Mouse (Mus musculus): ENCODE data around the gene Bola2.
"Not testable (repeated sequence)": the region's sequence is repeated elsewhere in the genome, so short reads cannot be mapped to it uniquely, and the experiment has no call there.

Bola2 gene

GRCm38 (mm10) chr7:126708175-126708952 lies 13.2 kb downstream of the Bola2 start:
- DNase-seq (ENCODE audit: low spot score in 2 of 2): no peak

GRCm38 (mm10) chr7:126710266-126710665 lies 15.1 kb downstream of the Bola2 start:
- DNase-seq (ENCODE audit: low spot score in 2 of 2): no peak

DNA sequence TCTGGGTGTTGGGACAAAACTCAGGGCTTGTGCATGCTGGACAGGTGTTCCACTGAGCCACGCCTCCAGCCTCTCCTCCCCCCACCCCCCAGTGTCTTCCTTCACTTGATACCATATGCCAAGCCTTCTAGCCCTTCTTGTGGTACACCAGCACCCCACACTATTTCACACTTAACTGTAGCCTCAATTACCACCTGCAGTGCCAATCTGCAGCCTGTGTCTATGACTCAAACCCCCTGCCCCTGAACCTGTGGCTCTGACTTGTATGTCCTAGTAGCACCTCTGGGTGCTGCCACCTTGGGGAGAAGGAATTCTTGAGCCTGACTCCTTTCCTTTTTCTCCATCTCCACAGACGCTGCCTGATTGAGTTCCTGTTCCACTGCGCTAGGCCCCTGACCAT lies 16.7 kb downstream of the Bola2 start:
- no peak for DNase-seq (ENCODE audit: low spot score in 2 of 2)

DNA sequence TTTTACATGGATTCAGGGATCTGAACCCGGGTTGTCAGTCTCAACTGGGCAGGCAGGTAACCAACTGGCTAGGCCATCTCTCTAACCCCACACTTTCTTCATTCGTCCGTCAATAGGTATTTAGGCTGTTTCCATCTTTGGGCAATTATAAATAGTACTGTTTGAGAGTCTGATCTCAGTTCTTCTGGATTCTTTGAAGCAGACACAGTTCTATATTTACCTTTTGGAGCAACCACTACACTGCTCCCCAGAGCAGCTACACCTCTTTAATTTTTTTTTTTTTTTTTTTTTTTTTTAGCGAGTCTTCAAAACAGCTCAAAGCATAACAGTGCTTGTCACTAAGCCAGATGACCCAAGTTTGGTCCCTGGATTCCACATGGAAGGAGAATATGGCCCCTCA lies 20.5 kb downstream of the Bola2 start:
- DNase-seq (ENCODE audit: low spot score in 2 of 2): no peak

- DNase-seq (ENCODE audit: low spot score in 2 of 2): no peak
Measured at GRCm38 (mm10) chr7:126717566-126717965, 22.4 kb downstream of the Bola2 start.

DNA sequence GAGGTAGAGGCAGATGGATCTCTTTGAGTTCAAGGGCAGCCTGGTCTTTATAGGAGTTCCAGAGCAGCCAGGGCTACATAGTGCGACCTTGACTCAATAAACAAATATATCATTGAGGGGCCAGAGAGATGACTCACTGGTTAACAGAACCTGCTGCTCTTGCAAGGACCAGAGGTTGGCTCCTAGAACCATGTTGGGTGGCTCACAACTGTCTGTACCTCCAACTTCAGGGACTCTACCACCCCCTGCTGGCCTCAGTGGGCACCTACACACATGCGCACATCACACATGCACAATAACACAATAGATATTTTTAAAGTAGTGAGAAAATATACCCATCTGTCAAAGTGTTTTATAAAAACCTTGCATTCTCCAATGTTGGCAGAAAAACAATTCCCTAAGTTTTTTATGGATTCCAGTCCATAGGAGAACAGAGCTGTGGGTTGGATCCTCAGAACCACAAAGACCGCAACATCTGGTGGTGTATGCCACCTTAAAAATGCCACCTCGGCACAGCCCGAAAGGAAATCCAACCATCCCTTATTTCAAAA lies 23.7 kb downstream of the Bola2 start:
- DNase-seq (ENCODE audit: low spot score in 2 of 2): no peak

- DNase-seq (ENCODE audit: low spot score in 2 of 2): no peak
Measured at GRCm38 (mm10) chr7:126721635-126722034, 26.4 kb downstream of the Bola2 start.

DNA sequence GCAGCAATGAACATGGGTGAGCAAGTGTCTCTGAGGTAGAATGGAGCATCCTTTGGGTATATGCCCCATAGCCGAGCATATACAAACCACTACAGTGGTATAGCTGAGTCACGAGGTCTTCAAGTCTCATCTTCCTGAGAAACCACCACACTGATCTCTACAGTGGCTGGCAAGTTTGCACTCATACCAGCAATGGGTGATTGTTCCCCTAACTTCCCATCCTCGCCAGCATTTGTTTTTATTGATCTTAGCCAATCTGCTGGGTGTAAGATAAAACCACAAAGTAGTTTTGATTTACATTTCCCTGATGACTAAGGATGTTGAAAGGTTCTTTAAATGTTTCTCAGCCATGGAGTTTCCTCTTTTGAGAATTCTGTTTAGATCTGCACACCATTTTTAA lies 29.9 kb downstream of the Bola2 start:
- DNase-seq (ENCODE audit: low spot score in 2 of 2): no peak

GRCm38 (mm10) chr7:126725667-126726066 lies 30.5 kb downstream of the Bola2 start:
- no peak for DNase-seq (ENCODE audit: low spot score in 2 of 2)

- DNase-seq (ENCODE audit: low spot score in 2 of 2): not testable (repeated sequence)
Measured at GRCm38 (mm10) chr7:126730256-126730789, 35.1 kb downstream of the Bola2 start.

DNA sequence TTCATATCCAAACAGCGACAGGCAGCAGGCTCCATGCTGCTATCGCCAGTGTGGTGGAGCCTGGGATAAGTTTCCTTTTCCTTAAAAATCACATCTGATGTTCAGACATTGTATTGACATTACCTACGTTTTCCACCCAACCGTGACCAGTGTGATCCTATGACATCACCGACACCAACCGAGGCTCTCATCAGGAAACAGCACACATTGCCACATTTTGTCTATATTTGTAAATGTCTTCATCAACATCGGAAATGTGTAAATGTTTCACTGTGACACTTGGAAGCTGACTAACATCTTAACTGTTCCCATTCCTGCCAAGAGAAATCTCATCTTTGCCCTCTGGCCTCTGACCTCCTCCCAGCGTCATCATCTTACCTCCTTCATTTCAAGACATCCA lies 40.9 kb downstream of the Bola2 start:
- DNase-seq (ENCODE audit: low spot score in 2 of 2): no peak

DNA sequence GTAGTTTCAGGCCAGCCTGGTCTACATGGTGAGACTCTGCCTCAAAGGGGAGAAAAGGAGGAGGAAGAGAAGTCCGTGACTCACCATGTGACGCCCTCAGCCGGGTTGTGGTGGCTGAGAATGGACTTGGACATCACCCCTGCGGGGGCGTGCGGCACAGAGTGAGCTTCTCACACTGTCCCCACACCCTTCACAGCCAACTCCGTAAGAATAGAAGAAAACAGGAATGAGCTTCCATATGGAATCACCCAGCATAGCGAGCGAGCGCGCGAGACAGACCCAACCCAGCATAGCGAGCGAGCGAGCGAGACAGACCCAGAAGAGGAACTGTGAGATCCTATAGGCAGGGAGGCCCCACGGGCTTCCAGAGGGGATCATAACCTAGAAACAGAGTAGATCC lies 44.4 kb downstream of the Bola2 start:
- DNase-seq (ENCODE audit: low spot score in 2 of 2): no peak

- DNase-seq (ENCODE audit: low spot score in 2 of 2): no peak
Measured at GRCm38 (mm10) chr7:126740132-126740735, 45.0 kb downstream of the Bola2 start.

- no peak for DNase-seq (ENCODE audit: low spot score in 2 of 2)
Measured at GRCm38 (mm10) chr7:126740977-126741376, 45.8 kb downstream of the Bola2 start.

DNA sequence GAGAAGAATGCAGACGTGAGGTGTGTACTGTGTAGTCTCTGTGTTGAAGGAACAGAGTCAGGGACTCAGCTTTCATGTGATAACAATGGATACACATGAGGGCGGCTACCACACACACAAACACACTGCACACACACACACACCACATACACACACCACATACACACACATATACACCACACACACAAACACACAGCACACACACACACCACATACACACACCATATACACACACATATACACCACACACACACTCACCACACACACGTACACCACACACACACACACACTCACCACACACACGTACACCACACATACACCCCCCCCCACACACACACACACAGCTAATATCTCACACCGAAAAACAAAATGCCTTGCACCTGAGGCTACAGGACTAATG lies 46.3 kb downstream of the Bola2 start:
- no peak for DNase-seq (ENCODE audit: low spot score in 2 of 2)

- no peak for DNase-seq (ENCODE audit: low spot score in 2 of 2)
Measured at GRCm38 (mm10) chr7:126741964-126742482, 46.8 kb downstream of the Bola2 start.

- DNase-seq (ENCODE audit: low spot score in 2 of 2): no peak
Measured at GRCm38 (mm10) chr7:126746066-126746465, 50.9 kb downstream of the Bola2 start.

- DNase-seq (ENCODE audit: low spot score in 2 of 2): no peak
Measured at GRCm38 (mm10) chr7:126746798-126747197, 51.6 kb downstream of the Bola2 start.

DNA sequence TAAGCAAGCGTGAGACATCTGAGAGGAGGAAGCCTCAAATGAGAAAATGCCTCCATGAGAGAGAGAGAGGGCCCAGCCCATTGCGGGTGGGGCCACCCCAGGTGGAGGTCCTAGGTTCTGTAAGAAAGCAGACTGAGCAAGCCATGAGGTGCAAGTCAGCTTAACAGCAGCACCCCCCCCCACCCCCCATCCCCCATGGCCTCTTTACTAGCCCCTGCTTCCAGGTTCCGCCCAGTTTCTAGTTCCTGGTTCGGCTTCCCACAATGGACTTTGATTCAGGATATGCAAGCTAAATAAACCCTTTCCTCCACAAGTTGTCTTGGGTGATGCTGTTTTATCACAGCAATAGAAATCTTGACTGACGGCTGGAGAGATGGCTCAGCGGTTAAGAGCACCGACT lies 53.6 kb downstream of the Bola2 start:
- no peak for DNase-seq (ENCODE audit: low spot score in 2 of 2)

All from urinary bladder, postnatal 4 days (tissue).